Mouse (Mus musculus) ovary, postnatal 14 days (tissue): ENCODE measurements at regions not wholly inside any gene's neighbourhood (a gene's known extent, or its start where the extent isn't known, plus 50 kb on each side); places are given as distances from the start of the nearest gene placed in this dataset.

Experiments used
- DNase-seq: peaks from one replicate; pipeline ENCODE4 v3.0.0; 2022; ENCODE audit warnings: low spot score

GRCm38 (mm10) chr16:20798115-20798514, 63.8 kb upstream of the Thpo start:
- no peak for DNase-seq

- no peak for DNase-seq
Observed at GRCm38 (mm10) chr16:20794721-20795120, 60.4 kb upstream of the Thpo start.
